Mouse (Mus musculus) C2C12 (cell line): ENCODE results near the gene Depdc5. TPM values are rescaled to one million over a fixed set of nuclear protein-coding genes. Genes with fewer than 3 reads are reported as not detected.

Source experiments
- H3K27me3 ChIP-seq: one replicate; pipeline ENCODE4 v1.6.1; 2011; ENCODE audit not compliant: control insufficient read depth, insufficient read depth, insufficient read length
- H3K36me3 ChIP-seq: one replicate; pipeline ENCODE4 v1.6.1; 2011; ENCODE audit not compliant: control insufficient read depth, insufficient read depth
- H3K4me3 ChIP-seq: one replicate; pipeline ENCODE4 v1.5.1; 2011; ENCODE audit warnings: mild to moderate bottlenecking, control low read depth; ENCODE audit not compliant: poor library complexity, insufficient read depth, severe bottlenecking
- H3K79me2 ChIP-seq: one replicate; pipeline ENCODE4 v1.6.1; 2011; ENCODE audit not compliant: control insufficient read depth, insufficient read depth
- H3K79me3 ChIP-seq: one replicate; pipeline ENCODE4 v1.6.1; 2011; ENCODE audit warnings: low read depth, control low read depth
- H3ac ChIP-seq: one replicate; pipeline ENCODE3; 2011; ENCODE audit warnings: low read depth; ENCODE audit not compliant: control insufficient read depth, insufficient read length
- CEBPB ChIP-seq: IDR thresholded peaks from one replicate; pipeline ENCODE4 v1.6.1; 2011; ENCODE audit warnings: low read depth, mild to moderate bottlenecking, control low read depth, moderate library complexity
- CTCF ChIP-seq: IDR thresholded peaks from one replicate; pipeline ENCODE4 v1.5.1; 2011; ENCODE audit not compliant: control insufficient read depth, insufficient read depth, insufficient read length
- FOSL1 ChIP-seq: IDR thresholded peaks from one replicate; pipeline ENCODE4 v1.8.0; 2011; ENCODE audit warnings: mild to moderate bottlenecking, low read length; ENCODE audit not compliant: poor library complexity, insufficient read depth, severe bottlenecking
- MAX ChIP-seq: IDR thresholded peaks from one replicate; pipeline ENCODE4 v1.6.1; 2011; ENCODE audit warnings: mild to moderate bottlenecking, control low read depth
- MYOD1 ChIP-seq: IDR thresholded peaks from one replicate; pipeline ENCODE4 v1.6.1; 2011; ENCODE audit warnings: low read depth; ENCODE audit not compliant: control insufficient read depth, insufficient read length
- MYOG ChIP-seq: IDR thresholded peaks from one replicate; pipeline ENCODE4 v1.6.1; 2011; ENCODE audit not compliant: control insufficient read depth, insufficient read length; ENCODE audit errors: extremely low read depth
- USF1 ChIP-seq: IDR thresholded peaks from one replicate; pipeline ENCODE4 v1.6.1; 2011; ENCODE audit warnings: low read depth, mild to moderate bottlenecking, control low read depth, moderate library complexity
- polyA plus RNA-seq: library from polyadenylated mRNA; unstranded; fragments of >200 nt; fragmentation: generic; extraction: Trizol; gene quantifications from one replicate; pipeline ENCODE4 v1.2.1, GENCODE M21; 2012; ENCODE audit warnings: missing spikeins

Depdc5 gene
- polyA plus RNA-seq, 1 experiment, result 11.6 TPM

- no peak overlapping the region for H3ac ChIP-seq
- no peaks in the 10 kb centered on the region for H3K79me2 ChIP-seq
- no peaks in the 10 kb centered on the region for H3K79me3 ChIP-seq
- H3K27me3 ChIP-seq, result no peaks in the 10 kb centered on the region
- H3K4me3 ChIP-seq, result no peak overlapping the region
- TF ChIP-seq MYOD1 (no peak), CTCF (no peak), MYOG (no peak), USF1 (no peak), CEBPB (no peak), FOSL1 (no peak), MAX (no peak)
- H3K36me3 ChIP-seq, result peaks cover 16% of the 10 kb centered on the region
Measured at GRCm38 (mm10) chr5:32922906-32923305, 59.4 kb downstream of the Depdc5 start.

- Histone ChIP-seq H3K36me3 (peaks cover 20% of the 10 kb centered on the region), H3K27me3 (no peaks in the 10 kb centered on the region), H3K79me2 (no peaks in the 10 kb centered on the region), H3K79me3 (no peaks in the 10 kb centered on the region), H3K4me3 (no peak overlapping the region), H3ac (no peak overlapping the region)
- no peak for TF ChIP-seq CTCF
- no peak for TF ChIP-seq MYOG
- TF ChIP-seq MAX, result no peak
- no peak for TF ChIP-seq CEBPB
- TF ChIP-seq FOSL1, result no peak
- no peak for TF ChIP-seq USF1
- no peak for TF ChIP-seq MYOD1
Measured at GRCm38 (mm10) chr5:32930761-32931160, 67.3 kb downstream of the Depdc5 start.

GRCm38 (mm10) chr5:32934654-32935053, 71.2 kb downstream of the Depdc5 start:
- peaks cover 11% of the 10 kb centered on the region for H3K36me3 ChIP-seq
- H3ac ChIP-seq, result no peak overlapping the region
- H3K79me3 ChIP-seq, result no peaks in the 10 kb centered on the region
- no peaks in the 10 kb centered on the region for H3K79me2 ChIP-seq
- TF ChIP-seq MYOG (no peak), FOSL1 (no peak), MYOD1 (no peak), USF1 (no peak), MAX (no peak), CTCF (no peak), CEBPB (no peak)
- H3K27me3 ChIP-seq, result no peaks in the 10 kb centered on the region
- H3K4me3 ChIP-seq, result no peak overlapping the region

GRCm38 (mm10) chr5:32940586-32940985, 77.1 kb downstream of the Depdc5 start:
- no peaks in the 10 kb centered on the region for H3K79me3 ChIP-seq
- H3K36me3 ChIP-seq, result peaks cover 16% of the 10 kb centered on the region

GRCm38 (mm10) chr5:32941209-32941924, 77.9 kb downstream of the Depdc5 start:
- Histone ChIP-seq H3K79me3 (no peaks in the 10 kb centered on the region), H3K79me2 (no peaks in the 10 kb centered on the region)

More at GRCm38 (mm10) chr5:32940586-32940985, 77.1 kb downstream of the Depdc5 start:
- H3K27me3 ChIP-seq, result no peaks in the 10 kb centered on the region
- TF ChIP-seq USF1 (no peak), FOSL1 (no peak), CEBPB (no peak), MAX (no peak), MYOD1 (no peak), CTCF (no peak), MYOG (no peak)
- H3K4me3 ChIP-seq, result no peak overlapping the region
- no peaks in the 10 kb centered on the region for H3K79me2 ChIP-seq
- H3ac ChIP-seq, result no peak overlapping the region

GRCm38 (mm10) chr5:32950077-32950476, 86.6 kb downstream of the Depdc5 start:
- Histone ChIP-seq H3K79me3 (no peaks in the 10 kb centered on the region), H3K79me2 (no peaks in the 10 kb centered on the region), H3K36me3 (no peaks in the 10 kb centered on the region), H3K27me3 (no peaks in the 10 kb centered on the region), H3K4me3 (no peak overlapping the region), H3ac (no peak overlapping the region)
- TF ChIP-seq CTCF, result no peak
- TF ChIP-seq FOSL1, result no peak
- TF ChIP-seq MAX, result no peak
- TF ChIP-seq MYOG, result no peak
- no peak for TF ChIP-seq MYOD1
- TF ChIP-seq USF1, result no peak
- no peak for TF ChIP-seq CEBPB

More at GRCm38 (mm10) chr5:32941209-32941924, 77.9 kb downstream of the Depdc5 start:
- Histone ChIP-seq H3K4me3 (no peak overlapping the region), H3K36me3 (peaks cover 16% of the 10 kb centered on the region), H3K27me3 (no peaks in the 10 kb centered on the region), H3ac (no peak overlapping the region)
- no peak for TF ChIP-seq CEBPB
- TF ChIP-seq MYOD1, result no peak
- no peak for TF ChIP-seq MYOG
- TF ChIP-seq FOSL1, result no peak
- no peak for TF ChIP-seq USF1
- TF ChIP-seq MAX, result no peak
- no peak for TF ChIP-seq CTCF
